Mouse (Mus musculus) heart, postnatal 0 days (tissue): ENCODE measurements around the gene Ckap2l.

ENCODE experiments used
- CTCF ChIP-seq: IDR thresholded peaks from 2 replicates; pipeline ENCODE4 v1.5.1; 2016; ENCODE audit warnings: antibody characterized with exemption, control low read depth, low read depth
- EP300 ChIP-seq: IDR thresholded peaks from 2 replicates; pipeline ENCODE4 v1.6.1; 2016; ENCODE audit warnings: antibody characterized with exemption, low read depth

DNA sequence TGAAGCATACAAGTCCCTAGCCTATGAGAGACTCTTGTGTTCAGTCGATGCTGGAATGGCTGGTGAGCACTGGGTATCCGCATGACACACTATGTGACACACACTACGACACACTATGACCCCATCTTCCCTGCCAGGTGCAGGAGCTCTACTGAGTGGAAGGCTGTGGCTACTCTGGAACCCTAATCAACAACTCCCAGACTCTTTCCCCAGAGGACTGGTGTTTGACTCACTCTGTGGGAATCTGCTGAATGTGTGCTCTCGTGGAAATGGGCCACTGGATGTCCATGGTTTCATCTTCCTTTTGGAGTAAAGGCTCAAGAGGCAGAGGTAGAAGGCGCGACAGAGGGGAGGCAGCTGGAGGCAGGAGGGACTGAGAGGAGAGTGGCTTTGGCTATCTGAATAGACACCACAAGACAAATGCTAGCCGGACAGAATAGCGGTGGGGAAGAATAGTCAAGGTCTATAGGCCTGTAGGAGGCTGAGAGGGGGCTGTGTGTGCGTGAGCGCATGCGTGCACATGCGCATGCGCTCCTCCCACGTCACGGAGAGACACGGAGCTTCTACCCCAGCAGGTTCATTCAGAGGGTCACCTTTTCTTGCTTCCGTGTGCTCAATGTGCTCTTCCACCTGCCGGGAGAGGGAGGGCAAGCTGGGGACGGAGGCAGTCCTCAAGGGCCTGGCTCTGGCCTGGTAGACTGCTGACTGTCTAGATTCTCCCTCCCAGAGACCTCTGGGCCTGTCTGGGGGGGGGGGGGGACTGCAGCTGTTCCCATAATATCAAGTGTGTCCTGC, 44.0 kb downstream of the Ckap2l start:
- TF ChIP-seq EP300: no peak
- no peak for TF ChIP-seq CTCF
